26 mouse cellular contexts compared by ENCODE assay signal in the genomic region with DNA sequence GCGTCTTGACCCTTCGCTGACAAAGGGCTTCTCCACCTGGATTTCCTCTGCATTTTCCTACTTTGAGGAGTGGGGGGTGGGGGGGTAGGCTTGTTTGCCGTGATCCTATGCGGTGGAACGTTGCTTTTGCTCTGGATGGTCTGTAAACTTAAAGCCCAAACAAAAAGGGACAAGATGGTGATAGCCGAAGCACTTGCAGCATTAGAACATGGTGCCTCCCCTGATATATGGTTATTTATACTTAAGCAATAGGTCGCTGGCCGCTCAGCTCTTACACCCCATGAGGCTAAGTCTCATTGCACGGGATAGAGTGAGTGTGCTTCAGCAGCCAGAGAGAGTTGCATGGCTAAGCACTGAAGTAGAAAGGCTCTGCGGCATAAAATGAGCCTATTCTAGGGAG. TPM values are rescaled to one million over a fixed set of nuclear protein-coding genes. Genes with fewer than 3 reads are reported as not detected.
"Had no signal": no experiment of that assay in that cellular context is flagged by ENCODE, and none has a peak within 500 bp of the region (broad histone marks: within the 10 kb centered on the region; RNA-seq: fewer than 3 reads in every experiment).

No protein-coding gene starts in this region.

RNA-seq across cellular contexts. Expression of a gene that starts 58.1 kb away (rescaled TPM):
- polyA plus RNA-seq: heart, embryonic 11.5 days; heart, embryonic 12.5 days; heart, embryonic 13.5 days; heart, embryonic 14.5 days; heart, embryonic 15.5 days; heart, embryonic 16.5 days; heart, postnatal 0 days; hindbrain, embryonic 10.5 days; hindbrain, embryonic 11.5 days; hindbrain, embryonic 12.5 days; hindbrain, embryonic 13.5 days; hindbrain, embryonic 14.5 days; hindbrain, embryonic 15.5 days; hindbrain, embryonic 16.5 days; hindbrain, postnatal 0 days; inflammation-experienced regulatory T-cells, adult 6 months; intestine, embryonic 14.5 days; intestine, embryonic 15.5 days; intestine, embryonic 16.5 days; intestine, postnatal 0 days; kidney, adult 2 months; kidney, embryonic 14.5 days; kidney, embryonic 15.5 days; kidney, embryonic 16.5 days; kidney, postnatal 0 days; large intestine, adult 2 months had no signal
